Mouse (Mus musculus) CH12.LX (cell line): ENCODE data around the gene Tmem56.

ENCODE experiments used
- CTCF ChIP-seq, 2 experiments: IDR thresholded peaks in 1 of 2; conservative IDR thresholded peaks in 1 of 2; 2 replicates each; pipeline ENCODE4 v1.5.1; 2011 to 2012; ENCODE audit warnings: low read depth in 2 of 2, low read length in 2 of 2, improper control_type of control experiment in 1 of 2, inconsistent platforms in 1 of 2, mild to moderate bottlenecking in 1 of 2, moderate library complexity in 1 of 2
- RAD21 ChIP-seq: IDR thresholded peaks from 2 replicates; pipeline ENCODE4 v1.6.1; 2011; ENCODE audit warnings: low read depth, mild to moderate bottlenecking, low read length, improper control_type of control experiment, moderate library complexity

GRCm38 (mm10) chr3:121158901-121159351 lies 124.0 kb downstream of the Tmem56 start:
- TF ChIP-seq CTCF (conservative IDR thresholded peaks at IDR 0.05 in 1 of 2, IDR thresholded peaks at IDR 0.05 in 1 of 2; ENCODE audit: low read depth in 2 of 2, low read length in 2 of 2) (no peak), RAD21 (no peak)
